Mouse (Mus musculus) lung, postnatal 0 days (tissue): ENCODE results near the gene Gli2. TPM values are rescaled to one million over a fixed set of nuclear protein-coding genes. Genes with fewer than 3 reads are reported as not detected.

Source experiments
- ATAC-seq: fragments of 200-750 bp; cut with Nextera tagmentation; 2 replicates; pipeline ENCODE4 v1.8.0; 2017; ENCODE audit warnings: moderate library complexity
- DNase-seq: peaks from one replicate; pipeline ENCODE4 v3.0.0-alpha.2; 2016; ENCODE audit warnings: low spot score
- H3K27ac ChIP-seq: fragments of 300-500 bp; sonication (generic); 2 replicates; pipeline ENCODE4 v1.5.1; 2014; ENCODE audit warnings: antibody characterized with exemption, mild to moderate bottlenecking, low read length, mixed read lengths
- H3K27me3 ChIP-seq: fragments of 300-500 bp; sonication (generic); replicated peaks from 2 replicates; pipeline ENCODE4 v1.6.1; 2014; ENCODE audit warnings: low read length, mixed read lengths; ENCODE audit not compliant: insufficient read depth
- H3K36me3 ChIP-seq: fragments of 300-500 bp; sonication (generic); 2 replicates; pipeline ENCODE4 v1.6.1; 2014; ENCODE audit warnings: low read length, mixed read lengths; ENCODE audit not compliant: insufficient read depth
- H3K4me1 ChIP-seq: fragments of 300-500 bp; sonication (generic); 2 replicates; pipeline ENCODE4 v1.6.1; 2014; ENCODE audit warnings: antibody characterized with exemption, low read depth, low read length, mixed read lengths; ENCODE audit not compliant: insufficient read depth
- H3K4me2 ChIP-seq: fragments of 300-500 bp; sonication (generic); replicated peaks from 2 replicates; pipeline ENCODE4 v1.6.1; 2014; ENCODE audit warnings: low read depth, mild to moderate bottlenecking, low read length, moderate library complexity, mixed read lengths
- H3K4me3 ChIP-seq: fragments of 300-500 bp; sonication (generic); 2 replicates; pipeline ENCODE4 v1.5.1; 2014; ENCODE audit warnings: low read depth, low read length
- H3K9ac ChIP-seq: fragments of 300-500 bp; sonication (generic); replicated peaks from 2 replicates; pipeline ENCODE4 v1.6.1; 2014; ENCODE audit warnings: low read depth, mild to moderate bottlenecking
- H3K9me3 ChIP-seq: fragments of 300-500 bp; sonication (generic); 2 replicates; pipeline ENCODE4 v1.6.1; 2016; ENCODE audit warnings: low read length, mixed read lengths
- CTCF ChIP-seq: IDR thresholded peaks from 2 replicates; pipeline ENCODE4 v1.5.1; 2016; ENCODE audit warnings: antibody characterized with exemption, mild to moderate bottlenecking
- EP300 ChIP-seq: IDR thresholded peaks from 2 replicates; pipeline ENCODE4 v1.6.1; 2016; ENCODE audit warnings: antibody characterized with exemption, mild to moderate bottlenecking, control low read depth
- WGBS: fragments of 180-500 bp; shearing (Covaris S2); extraction: QIAGEN DNeasy Blood & Tissue Kit; methylation state at CpG from one replicate; pipeline ENCODE4 v1.1.7; 2014; 5-methylcytosine and 5-hydroxymethylcytosine counted together
- polyA plus RNA-seq: library from polyadenylated mRNA; unstranded; fragments of >200 nt; fragmentation: Nextera tagmentation; extraction: Ambion mirVana; gene quantifications from 2 replicates; pipeline ENCODE4 v1.2.1, GENCODE M21; 2015

The Gli2 gene
- polyA plus RNA-seq, 1 experiment from 2014 or later: 2.7 TPM

DNA sequence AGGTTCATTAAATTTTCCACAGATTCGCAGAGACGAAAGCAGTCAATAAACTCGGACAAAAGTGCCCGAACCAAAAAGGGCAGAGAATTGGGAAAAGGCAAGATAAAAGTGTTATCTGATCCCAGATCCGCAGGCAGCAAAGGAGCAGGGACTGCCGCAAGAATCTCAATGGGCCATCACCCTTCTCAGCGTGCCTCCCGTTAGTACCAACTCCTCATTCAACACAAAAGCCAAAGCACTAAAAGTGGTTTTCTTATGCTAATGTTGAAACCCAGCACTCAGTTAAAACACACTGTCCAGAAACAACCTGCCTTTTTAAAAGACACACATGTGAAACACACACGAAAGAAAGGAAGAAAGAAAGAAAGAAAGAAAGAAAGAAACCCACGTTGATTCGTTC is 4.4 kb downstream of the Gli2 start:
- TF ChIP-seq EP300 (no peak), CTCF (no peak)
- 30% methylated on average over 11 of the region's 11 CpGs for WGBS
- H3K27me3 ChIP-seq: peaks cover 47% of the 10 kb centered on the region; the same call in 1 of the 2 replicates
- H3K4me2 ChIP-seq: no peak overlapping the region
- no peak overlapping the region for H3K9ac ChIP-seq
- no peak overlapping the region for H3K27ac ChIP-seq
- H3K4me3 ChIP-seq: no peak overlapping the region
- ATAC-seq (no peak), DNase-seq (no peak)
- H3K4me1 ChIP-seq: 0 out of 2 replicates have a peak, but pooled peaks cover 4% of the 10 kb centered on the region
- H3K9me3 ChIP-seq: no peaks in the 10 kb centered on the region
- no peaks in the 10 kb centered on the region for H3K36me3 ChIP-seq

GRCm38 (mm10) chr1:119048547-119048946 is 4.9 kb downstream of the Gli2 start:
- H3K9ac ChIP-seq: no peak overlapping the region
- H3K9me3 ChIP-seq: no peaks in the 10 kb centered on the region
- peaks cover 44% of the 10 kb centered on the region; the same call in 1 of the 2 replicates for H3K27me3 ChIP-seq
- ATAC-seq: no peak
- 22% methylated on average over 6 of the region's 6 CpGs for WGBS
- no peak overlapping the region for H3K27ac ChIP-seq
- H3K36me3 ChIP-seq: no peaks in the 10 kb centered on the region
- TF ChIP-seq CTCF (no peak), EP300 (no peak)
- 0 out of 2 replicates have a peak, but pooled peaks cover 4% of the 10 kb centered on the region for H3K4me1 ChIP-seq
- no peak for DNase-seq
- no peak overlapping the region for H3K4me2 ChIP-seq
- no peak overlapping the region for H3K4me3 ChIP-seq

- H3K36me3 ChIP-seq: no peaks in the 10 kb centered on the region
- H3K27ac ChIP-seq: peak overlapping the region; percentile 59; the same call in 1 of the 2 replicates
- TF ChIP-seq EP300 (no peak), CTCF (no peak)
- 2% methylated on average over 39 of the region's 61 CpGs for WGBS
- 0 out of 2 replicates have a peak, but pooled peaks cover 4% of the 10 kb centered on the region for H3K4me1 ChIP-seq
- peak; percentile 57 for DNase-seq
- H3K4me3 ChIP-seq: peak overlapping the region; percentile 43
- peak; percentile 69 for ATAC-seq
- H3K27me3 ChIP-seq: peaks cover 37% of the 10 kb centered on the region; the same call in 1 of the 2 replicates
- H3K4me2 ChIP-seq: peak overlapping the region; percentile 70
- no peak overlapping the region for H3K9ac ChIP-seq
- no peaks in the 10 kb centered on the region for H3K9me3 ChIP-seq
Observed at GRCm38 (mm10) chr1:119047462-119048371, 5.7 kb downstream of the Gli2 start.

GRCm38 (mm10) chr1:119038436-119038835 is 15.0 kb downstream of the Gli2 start:
- no peak overlapping the region for H3K4me3 ChIP-seq
- H3K4me1 ChIP-seq: no peaks in the 10 kb centered on the region
- no peaks in the 10 kb centered on the region for H3K36me3 ChIP-seq
- H3K27ac ChIP-seq: no peak overlapping the region
- TF ChIP-seq EP300 (0 out of 2 replicates have a peak, but pooled peaks have one; percentile 29), CTCF (no peak)
- no peaks in the 10 kb centered on the region for H3K27me3 ChIP-seq
- DNase-seq: peak; percentile 72
- no peak overlapping the region for H3K9ac ChIP-seq
- H3K9me3 ChIP-seq: no peaks in the 10 kb centered on the region
- H3K4me2 ChIP-seq: no peak overlapping the region
- WGBS: 79% methylated on average over 1 of the region's 1 CpGs
- ATAC-seq: no peak

DNA sequence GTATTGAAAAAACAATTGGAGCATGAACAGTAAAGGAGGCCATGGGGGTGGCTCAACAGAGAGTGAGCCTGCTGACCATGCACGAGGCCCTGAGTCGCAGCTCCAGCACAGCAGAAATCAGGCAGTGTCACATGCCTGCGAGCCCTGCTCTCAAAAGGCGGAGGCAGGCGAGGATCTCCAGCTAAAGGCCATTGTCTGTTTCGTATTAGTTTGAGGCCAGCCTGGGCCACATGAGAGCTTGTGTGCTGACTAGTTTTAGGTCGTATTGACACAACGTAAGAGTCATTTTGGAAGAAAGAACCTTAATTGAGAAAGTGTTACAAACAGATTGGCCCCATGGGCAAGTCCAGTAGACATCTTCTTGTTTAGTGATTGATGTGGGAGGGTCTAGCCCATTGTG is 17.5 kb downstream of the Gli2 start:
- no peak for ATAC-seq
- no peaks in the 10 kb centered on the region for H3K4me1 ChIP-seq
- no peak overlapping the region for H3K4me2 ChIP-seq

DNA sequence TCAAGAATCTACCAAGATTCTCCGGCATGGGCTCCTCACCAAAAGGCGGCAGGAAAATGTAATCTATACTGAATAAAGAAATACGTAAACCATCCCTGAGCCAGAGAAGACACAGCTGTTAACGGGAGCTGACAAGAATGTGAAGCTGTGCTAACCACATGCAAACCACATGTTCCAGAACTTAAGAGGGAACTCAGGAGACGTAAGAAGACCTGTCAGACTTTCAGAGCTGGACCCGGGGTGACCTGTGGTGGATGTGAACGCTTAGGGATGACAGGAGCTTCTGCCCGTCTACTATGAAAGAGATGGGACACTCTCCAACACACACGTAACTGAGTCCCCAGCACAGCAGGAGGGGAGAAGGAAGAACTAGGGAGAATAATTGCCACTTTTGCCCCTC is 18.1 kb downstream of the Gli2 start:
- H3K4me2 ChIP-seq: no peak overlapping the region
- 55% methylated on average over 9 of the region's 9 CpGs for WGBS

More for the DNA sequence above, 17.5 kb downstream of the Gli2 start:
- WGBS: 71% methylated on average over 8 of the region's 8 CpGs
- H3K9ac ChIP-seq: no peak overlapping the region
- no peak for DNase-seq
- no peak overlapping the region for H3K4me3 ChIP-seq
- no peaks in the 10 kb centered on the region for H3K27me3 ChIP-seq
- H3K9me3 ChIP-seq: no peaks in the 10 kb centered on the region
- H3K36me3 ChIP-seq: no peaks in the 10 kb centered on the region
- TF ChIP-seq EP300 (no peak), CTCF (no peak)
- H3K27ac ChIP-seq: 0 out of 2 replicates have a peak overlapping the region, but pooled peaks have one; percentile 5

More for the DNA sequence above, 18.1 kb downstream of the Gli2 start:
- Histone ChIP-seq H3K4me1 (no peaks in the 10 kb centered on the region), H3K27ac (0 out of 2 replicates have a peak overlapping the region, but pooled peaks have one; percentile 5), H3K36me3 (no peaks in the 10 kb centered on the region), H3K9ac (no peak overlapping the region), H3K27me3 (no peaks in the 10 kb centered on the region), H3K9me3 (no peaks in the 10 kb centered on the region), H3K4me3 (no peak overlapping the region)
- TF ChIP-seq CTCF (no peak), EP300 (0 out of 2 replicates have a peak, but pooled peaks have one; percentile 23)
- peak; percentile 55 for ATAC-seq
- DNase-seq: peak; percentile 82
